Mouse (Mus musculus) stomach, embryonic 15.5 days (tissue): Measurements from ENCODE around the gene Ttll9. TPM values are rescaled to one million over a fixed set of nuclear protein-coding genes. Genes with fewer than 3 reads are reported as not detected.

ENCODE experiments used
- ATAC-seq: fragments of 200-750 bp; cut with Nextera tagmentation; 2 replicates; pipeline ENCODE4 v1.8.0; 2017; ENCODE audit warnings: low read depth, moderate number of reproducible peaks, moderate TSS enrichment; ENCODE audit not compliant: insufficient read depth, low FRiP score
- H3K27ac ChIP-seq: fragments of 300-500 bp; sonication (generic); 2 replicates; pipeline ENCODE4 v1.5.1; 2015; ENCODE audit warnings: mild to moderate bottlenecking, inconsistent platforms
- H3K27me3 ChIP-seq: fragments of 300-500 bp; sonication (generic); replicated peaks from 2 replicates; pipeline ENCODE4 v1.6.1; 2015; ENCODE audit warnings: inconsistent platforms
- H3K36me3 ChIP-seq: fragments of 300-500 bp; sonication (generic); 2 replicates; pipeline ENCODE4 v1.6.1; 2015; ENCODE audit warnings: inconsistent platforms
- H3K4me1 ChIP-seq: fragments of 300-500 bp; sonication (generic); 2 replicates; pipeline ENCODE4 v1.6.1; 2015; ENCODE audit warnings: inconsistent platforms
- H3K4me2 ChIP-seq: fragments of 300-500 bp; sonication (generic); 2 replicates; pipeline ENCODE4 v1.6.1; 2015; ENCODE audit warnings: mild to moderate bottlenecking, inconsistent platforms
- H3K4me3 ChIP-seq: fragments of 300-500 bp; sonication (generic); replicated peaks from 2 replicates; pipeline ENCODE4 v1.5.1; 2015; ENCODE audit warnings: inconsistent platforms
- H3K9ac ChIP-seq: fragments of 300-500 bp; sonication (generic); 2 replicates; pipeline ENCODE4 v1.6.1; 2015; ENCODE audit warnings: inconsistent platforms
- H3K9me3 ChIP-seq: fragments of 300-500 bp; sonication (generic); 2 replicates; pipeline ENCODE4 v1.6.1; 2016; ENCODE audit warnings: inconsistent platforms
- WGBS: fragments of 180-500 bp; shearing (Covaris S2); methylation state at CpG from one replicate; pipeline ENCODE4 v1.1.7; 2015; 5-methylcytosine and 5-hydroxymethylcytosine counted together
- polyA plus RNA-seq: library from polyadenylated mRNA; unstranded; fragments of >200 nt; fragmentation: Nextera tagmentation; extraction: Ambion mirVana; gene quantifications from 2 replicates; pipeline ENCODE4 v1.2.1, GENCODE M21; 2015

The Ttll9 gene
- polyA plus RNA-seq, 1 experiment from 2014 or later, result 0.21 TPM

- no peak for ATAC-seq
- Histone ChIP-seq H3K9ac (no peak overlapping the region), H3K27me3 (peaks cover 22% of the 10 kb centered on the region), H3K9me3 (no peaks in the 10 kb centered on the region), H3K36me3 (no peaks in the 10 kb centered on the region), H3K4me1 (peaks cover 5% of the 10 kb centered on the region; the same call in 1 of the 2 replicates), H3K27ac (no peak overlapping the region), H3K4me3 (no peak overlapping the region), H3K4me2 (no peak overlapping the region)
- WGBS, result 35% methylated on average over 2 of the region's 2 CpGs
Measured at GRCm38 (mm10) chr2:153036690-153037089, 74.4 kb downstream of the Ttll9 start.

- Histone ChIP-seq H3K27ac (no peak overlapping the region), H3K9ac (no peak overlapping the region), H3K9me3 (no peaks in the 10 kb centered on the region), H3K4me2 (no peak overlapping the region), H3K36me3 (no peaks in the 10 kb centered on the region), H3K27me3 (no peaks in the 10 kb centered on the region), H3K4me3 (no peak overlapping the region), H3K4me1 (no peaks in the 10 kb centered on the region)
- WGBS, result 35% methylated on average over 3 of the region's 3 CpGs
- no peak for ATAC-seq
Measured at GRCm38 (mm10) chr2:153043886-153044285, 81.6 kb downstream of the Ttll9 start.

GRCm38 (mm10) chr2:153045884-153046299 is 83.6 kb downstream of the Ttll9 start:
- Histone ChIP-seq H3K4me1 (no peaks in the 10 kb centered on the region), H3K4me2 (no peak overlapping the region), H3K36me3 (no peaks in the 10 kb centered on the region), H3K4me3 (no peak overlapping the region), H3K9me3 (no peaks in the 10 kb centered on the region), H3K27me3 (0 out of 2 replicates have a peak, but pooled peaks cover 2% of the 10 kb centered on the region), H3K27ac (no peak overlapping the region), H3K9ac (no peak overlapping the region)
- 28% methylated on average over 8 of the region's 8 CpGs for WGBS
- no peak; the same call in 1 of the 2 replicates for ATAC-seq

- H3K9me3 ChIP-seq, result no peaks in the 10 kb centered on the region
- no peak overlapping the region for H3K4me2 ChIP-seq
- H3K36me3 ChIP-seq, result no peaks in the 10 kb centered on the region
- H3K27me3 ChIP-seq, result peaks cover 22% of the 10 kb centered on the region
- H3K9ac ChIP-seq, result no peak overlapping the region
- no peak overlapping the region for H3K27ac ChIP-seq
- no peak for ATAC-seq
- H3K4me3 ChIP-seq, result no peak overlapping the region
- 38% methylated on average over 17 of the region's 17 CpGs for WGBS
- no peaks in the 10 kb centered on the region for H3K4me1 ChIP-seq
Measured at GRCm38 (mm10) chr2:153047828-153048465, 85.7 kb downstream of the Ttll9 start.

- no peak overlapping the region for H3K27ac ChIP-seq
- no peak overlapping the region for H3K4me3 ChIP-seq
- no peaks in the 10 kb centered on the region for H3K36me3 ChIP-seq
- no peak overlapping the region for H3K4me2 ChIP-seq
- no peak overlapping the region for H3K9ac ChIP-seq
- no peaks in the 10 kb centered on the region for H3K9me3 ChIP-seq
- 27% methylated on average over 9 of the region's 9 CpGs for WGBS
- no peaks in the 10 kb centered on the region for H3K4me1 ChIP-seq
- no peak for ATAC-seq
- H3K27me3 ChIP-seq, result peaks cover 27% of the 10 kb centered on the region
Measured at GRCm38 (mm10) chr2:153049288-153049996, 87.2 kb downstream of the Ttll9 start.

GRCm38 (mm10) chr2:153049997-153050358 is 87.7 kb downstream of the Ttll9 start:
- no peaks in the 10 kb centered on the region for H3K9me3 ChIP-seq
- peaks cover 27% of the 10 kb centered on the region for H3K27me3 ChIP-seq
- no peak overlapping the region for H3K4me2 ChIP-seq
- no peak overlapping the region for H3K9ac ChIP-seq
- no peak for ATAC-seq
- no peak overlapping the region for H3K27ac ChIP-seq
- no peaks in the 10 kb centered on the region for H3K4me1 ChIP-seq
- H3K4me3 ChIP-seq, result no peak overlapping the region
- 79% methylated on average over 4 of the region's 4 CpGs for WGBS
- no peaks in the 10 kb centered on the region for H3K36me3 ChIP-seq

- no peak overlapping the region for H3K27ac ChIP-seq
- H3K4me3 ChIP-seq, result no peak overlapping the region
- no peaks in the 10 kb centered on the region for H3K9me3 ChIP-seq
- no peak overlapping the region for H3K9ac ChIP-seq
- peaks cover 27% of the 10 kb centered on the region for H3K27me3 ChIP-seq
- H3K4me2 ChIP-seq, result no peak overlapping the region
- H3K4me1 ChIP-seq, result no peaks in the 10 kb centered on the region
- H3K36me3 ChIP-seq, result no peaks in the 10 kb centered on the region
- ATAC-seq, result no peak
- 76% methylated on average over 6 of the region's 6 CpGs for WGBS
Measured at GRCm38 (mm10) chr2:153051095-153051494, 88.8 kb downstream of the Ttll9 start.

GRCm38 (mm10) chr2:153051537-153051936 is 89.3 kb downstream of the Ttll9 start:
- Histone ChIP-seq H3K4me1 (no peaks in the 10 kb centered on the region), H3K9me3 (no peaks in the 10 kb centered on the region), H3K27ac (no peak overlapping the region), H3K4me3 (no peak overlapping the region), H3K27me3 (peaks cover 27% of the 10 kb centered on the region), H3K36me3 (no peaks in the 10 kb centered on the region), H3K9ac (no peak overlapping the region), H3K4me2 (no peak overlapping the region)
- 71% methylated on average over 9 of the region's 9 CpGs for WGBS
- no peak for ATAC-seq

- peaks cover 27% of the 10 kb centered on the region for H3K27me3 ChIP-seq
- H3K9me3 ChIP-seq, result no peaks in the 10 kb centered on the region
- no peak overlapping the region for H3K27ac ChIP-seq
- H3K4me1 ChIP-seq, result no peaks in the 10 kb centered on the region
- WGBS, result 10% methylated on average over 30 of the region's 30 CpGs
- no peak overlapping the region for H3K4me3 ChIP-seq
- ATAC-seq, result no peak
- H3K9ac ChIP-seq, result no peak overlapping the region
- no peaks in the 10 kb centered on the region for H3K36me3 ChIP-seq
- H3K4me2 ChIP-seq, result no peak overlapping the region
Measured at GRCm38 (mm10) chr2:153052700-153053351, 90.5 kb downstream of the Ttll9 start.

GRCm38 (mm10) chr2:153053896-153054295 is 91.6 kb downstream of the Ttll9 start:
- WGBS, result 83% methylated on average over 8 of the region's 8 CpGs
- Histone ChIP-seq H3K4me3 (no peak overlapping the region), H3K4me2 (no peak overlapping the region), H3K27me3 (peaks cover 27% of the 10 kb centered on the region), H3K36me3 (no peaks in the 10 kb centered on the region), H3K4me1 (no peaks in the 10 kb centered on the region), H3K9me3 (no peaks in the 10 kb centered on the region), H3K9ac (no peak overlapping the region), H3K27ac (no peak overlapping the region)
- no peak for ATAC-seq

- Histone ChIP-seq H3K36me3 (no peaks in the 10 kb centered on the region), H3K27ac (no peak overlapping the region), H3K9me3 (no peaks in the 10 kb centered on the region), H3K4me3 (no peak overlapping the region), H3K27me3 (peaks cover 27% of the 10 kb centered on the region), H3K4me2 (no peak overlapping the region), H3K4me1 (no peaks in the 10 kb centered on the region), H3K9ac (no peak overlapping the region)
- 55% methylated on average over 6 of the region's 6 CpGs for WGBS
- ATAC-seq, result no peak
Measured at GRCm38 (mm10) chr2:153055270-153055920, 93.1 kb downstream of the Ttll9 start.
